Mouse (Mus musculus) adipocyte (in vitro differentiated cells): ENCODE results near the gene Smtnl1.

ENCODE experiments used
- DNase-seq: peaks from one replicate; pipeline ENCODE4 v3.0.0-alpha.2; 2016; ENCODE audit warnings: low spot score

The Smtnl1 gene

DNA sequence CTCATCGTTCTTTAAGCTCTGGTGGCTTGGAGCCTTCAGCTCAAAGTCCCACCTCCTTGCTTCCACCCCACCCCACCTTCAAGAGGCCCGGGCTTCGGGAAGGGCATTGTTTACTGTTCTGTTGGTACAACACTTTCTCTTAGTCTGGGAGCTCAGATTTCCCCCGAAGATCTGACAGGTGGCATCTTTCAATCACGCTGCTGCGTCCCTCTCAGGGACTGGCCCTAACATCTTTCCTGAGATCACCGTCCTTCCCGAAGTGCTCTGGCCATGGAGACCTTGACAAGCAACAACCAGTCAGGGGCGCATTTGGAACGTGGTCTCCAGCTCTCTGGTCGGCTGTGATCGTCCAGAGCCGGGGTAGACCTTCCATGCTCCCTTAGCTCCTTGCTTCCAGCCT is at the start of gene Smtnl1:
TSS of gene Smtnl1 (minus strand) at position 101 of the 400 bp plus-strand sequence.
- no peak for DNase-seq

DNA sequence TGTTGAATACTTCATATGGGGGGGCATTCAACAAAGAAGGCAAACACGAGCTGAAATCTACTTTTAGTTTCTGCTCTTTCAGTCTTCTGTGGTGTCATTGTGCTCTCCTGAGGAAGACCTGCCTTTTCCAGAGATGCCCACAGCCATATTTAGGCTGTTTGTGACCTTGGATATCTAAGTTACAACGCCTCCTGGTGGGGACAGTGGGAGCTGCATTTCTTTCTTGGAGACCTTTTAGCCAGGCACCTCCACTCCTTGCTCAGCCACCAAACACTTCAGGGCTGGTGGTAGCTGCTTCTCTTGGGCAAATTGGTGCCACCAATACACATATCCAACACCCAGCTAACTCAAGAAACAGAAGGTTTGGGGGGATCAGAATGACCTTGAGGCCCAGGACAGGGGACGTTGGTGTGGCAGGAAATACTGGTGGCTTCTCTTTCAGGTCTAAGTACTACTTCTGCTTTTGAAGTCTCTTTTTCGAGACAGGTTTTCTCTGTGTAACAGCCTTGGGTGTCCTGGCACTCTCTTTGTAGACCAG is 48.2 kb upstream of the Smtnl1 start:
- DNase-seq, result peak; percentile 45

DNA sequence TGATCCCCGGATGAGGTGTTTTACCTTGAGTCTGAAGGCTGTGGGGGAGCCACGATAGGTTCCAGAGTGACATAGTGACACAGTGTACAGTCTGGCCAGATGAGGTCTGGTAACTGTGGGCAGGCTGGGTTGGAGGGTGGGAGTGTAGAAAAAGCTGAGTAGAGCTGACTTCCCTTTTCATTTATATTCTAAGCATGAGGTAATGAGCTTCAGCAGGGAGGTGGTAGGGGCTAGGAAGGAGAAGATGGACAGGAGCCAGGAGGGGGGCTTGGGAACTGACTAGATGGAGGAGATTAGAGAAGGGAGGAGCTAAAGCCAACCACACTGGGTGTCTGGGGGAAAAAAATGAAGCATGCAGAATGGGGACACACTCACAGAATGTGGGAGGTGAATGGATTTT is 46.5 kb upstream of the Smtnl1 start:
- no peak for DNase-seq

DNA sequence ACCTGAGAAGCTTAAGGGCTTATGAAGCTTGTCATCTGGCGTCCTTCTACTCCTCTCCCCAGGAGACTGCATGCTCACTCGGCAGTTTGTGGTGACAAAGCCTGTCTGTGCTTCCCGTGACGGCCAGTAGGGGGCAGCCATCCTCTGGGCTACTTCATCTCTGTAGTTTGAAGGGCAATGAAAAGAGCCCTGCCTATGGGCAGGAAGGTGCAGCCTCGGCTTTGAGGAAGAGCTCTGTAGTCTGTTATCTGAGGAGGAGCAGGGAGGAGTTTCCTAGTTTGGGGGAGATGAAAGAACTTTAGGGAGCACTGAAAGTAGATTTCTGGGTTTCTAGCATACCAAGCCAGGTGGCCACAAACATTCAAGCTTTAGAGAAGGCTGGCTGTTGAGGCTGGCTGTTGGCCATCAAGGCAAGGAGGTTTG is 46.1 kb upstream of the Smtnl1 start:
- DNase-seq, result peak; percentile 70

DNA sequence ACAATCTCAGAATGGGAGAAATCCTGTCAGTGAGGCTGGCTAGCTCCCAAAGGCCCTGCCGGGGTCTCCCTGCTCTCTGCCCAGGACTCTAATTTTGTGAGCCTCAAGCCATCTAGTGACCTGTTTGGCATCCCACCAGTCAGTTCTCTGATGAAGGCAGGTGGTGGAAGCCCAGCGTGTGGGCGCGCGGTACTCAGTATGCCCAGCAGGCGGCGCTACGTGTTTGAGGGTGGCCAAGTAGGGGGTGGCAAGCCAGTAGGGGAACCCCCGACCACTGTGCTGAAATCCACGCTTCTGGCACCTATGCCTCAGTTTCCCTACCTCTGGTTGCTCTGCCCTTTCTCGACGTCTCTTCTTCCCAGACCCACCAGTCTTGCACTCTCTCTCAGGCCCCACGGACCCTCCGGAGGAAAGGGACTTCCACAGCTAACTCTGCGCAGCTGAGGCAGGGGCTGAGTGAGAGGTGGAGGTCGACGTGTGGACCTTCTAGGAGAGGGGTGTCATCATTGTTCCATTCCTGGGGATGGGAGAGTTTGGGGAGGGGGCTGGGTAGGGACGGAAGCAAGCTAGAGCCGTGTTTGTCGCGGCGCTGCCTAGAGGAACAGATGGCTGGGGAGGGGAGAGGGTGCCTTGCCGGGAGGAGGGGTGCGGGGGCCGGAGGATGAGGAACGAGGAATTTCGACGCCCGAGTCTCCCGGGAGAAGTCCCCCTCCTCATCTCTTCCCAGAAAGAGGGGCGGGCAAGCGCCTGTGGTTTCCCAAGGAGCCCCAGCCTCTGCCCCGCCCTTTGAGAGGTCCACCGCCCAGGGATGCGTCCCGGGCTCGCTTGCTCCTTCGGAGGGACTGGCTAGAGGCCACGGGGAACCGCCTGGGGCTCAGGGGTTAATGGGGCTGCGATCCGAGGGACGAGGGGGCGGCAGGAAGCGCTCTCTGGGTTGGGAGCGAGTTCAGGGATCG is 43.4 kb upstream of the Smtnl1 start:
- DNase-seq, result no peak

DNA sequence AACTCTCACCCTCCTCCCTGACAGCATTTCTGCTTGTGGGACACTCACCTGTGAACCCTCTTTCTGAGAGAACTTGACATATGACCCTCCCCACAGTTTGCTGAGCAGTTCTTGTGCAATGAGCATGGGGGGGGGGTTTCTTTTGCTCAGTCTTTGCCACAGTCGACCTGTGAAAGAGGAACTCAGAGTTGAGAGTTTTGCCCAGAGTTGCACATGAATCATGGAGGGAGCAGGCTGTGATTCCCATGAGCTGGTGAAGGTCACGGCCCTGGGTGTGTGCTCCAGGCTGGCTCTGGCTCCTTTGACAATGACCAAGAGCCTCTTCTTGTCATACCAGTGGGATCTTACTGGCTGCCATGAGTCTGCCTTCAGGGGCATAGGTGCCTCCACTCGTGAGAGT is 39.8 kb upstream of the Smtnl1 start:
- DNase-seq, result no peak

DNA sequence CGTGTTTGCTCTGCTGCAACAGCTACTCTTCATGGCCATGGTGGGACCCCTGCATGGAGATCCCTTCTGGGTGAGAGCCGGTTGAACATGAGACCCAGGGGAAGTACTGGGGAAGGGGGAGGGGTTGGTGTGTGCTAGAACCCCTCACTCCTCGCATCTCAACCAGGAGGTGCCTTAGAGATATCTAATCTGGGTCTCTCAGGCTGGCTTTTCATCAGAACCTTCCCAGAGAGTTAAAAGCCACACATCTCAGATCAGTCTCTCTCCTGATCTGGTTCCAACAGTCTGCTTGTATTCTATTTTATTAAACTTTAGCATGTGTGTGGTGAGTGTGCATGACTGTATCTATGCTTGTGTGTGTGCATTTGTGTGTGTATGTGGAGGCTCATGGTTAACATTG is 39.0 kb upstream of the Smtnl1 start:
- no peak for DNase-seq

DNA sequence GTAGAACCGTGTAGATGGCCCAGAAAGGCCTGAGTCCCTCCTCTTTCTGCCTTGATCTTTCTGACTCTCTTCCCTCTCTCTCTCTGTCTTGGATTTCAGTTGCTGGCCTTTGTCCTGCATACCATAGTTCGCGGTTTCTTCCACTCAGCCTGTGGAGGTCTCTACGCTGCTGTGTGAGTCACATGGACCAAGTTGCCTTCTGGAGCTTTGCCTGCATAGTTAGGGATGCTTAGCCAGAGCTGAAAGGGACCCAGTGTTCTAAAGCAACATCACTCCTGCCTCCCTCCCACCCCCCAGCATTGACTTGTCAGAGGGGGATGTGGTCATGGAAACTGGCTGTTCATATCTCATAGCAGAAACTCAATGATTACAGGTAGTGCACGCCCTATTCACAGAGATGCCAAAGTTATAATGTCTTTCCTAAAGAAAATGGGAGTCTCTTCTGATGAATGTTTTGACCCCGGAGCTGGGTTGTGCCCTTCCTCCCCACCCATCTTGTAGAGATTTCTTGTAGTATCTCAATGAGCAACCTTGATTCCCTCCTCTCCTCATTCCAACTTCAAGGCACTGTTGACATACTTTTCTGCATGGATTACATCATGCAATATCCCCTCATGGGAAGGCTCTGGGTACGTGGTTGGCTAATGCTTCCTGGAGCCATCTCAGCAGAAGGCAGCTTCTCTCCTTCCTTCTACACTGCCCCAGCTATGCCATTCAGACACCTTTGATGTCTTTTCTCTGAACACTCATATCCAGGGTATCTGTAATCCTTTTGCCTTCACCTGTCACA is 37.7 kb upstream of the Smtnl1 start:
- peak; percentile 70 for DNase-seq

DNA sequence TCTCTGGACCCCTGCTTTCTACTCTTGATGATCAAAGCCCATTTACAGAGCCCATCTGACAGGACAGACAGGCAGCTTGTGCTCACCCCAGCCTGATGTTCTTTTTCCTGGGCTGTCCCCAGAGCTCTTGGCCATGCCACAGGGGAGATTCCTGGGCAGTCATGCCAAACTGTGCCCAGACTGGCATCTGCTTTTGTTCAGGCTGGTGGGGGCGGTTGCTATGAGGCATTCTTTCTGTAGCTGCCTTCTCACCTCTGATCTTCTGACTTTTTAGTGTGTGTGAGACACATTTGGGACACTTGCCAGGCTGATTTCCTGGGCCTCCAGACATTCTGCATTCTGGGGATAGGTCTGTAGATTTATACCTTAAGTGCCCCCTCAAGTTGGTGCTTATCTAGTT is 36.1 kb upstream of the Smtnl1 start:
- DNase-seq, result peak; percentile 37

DNA sequence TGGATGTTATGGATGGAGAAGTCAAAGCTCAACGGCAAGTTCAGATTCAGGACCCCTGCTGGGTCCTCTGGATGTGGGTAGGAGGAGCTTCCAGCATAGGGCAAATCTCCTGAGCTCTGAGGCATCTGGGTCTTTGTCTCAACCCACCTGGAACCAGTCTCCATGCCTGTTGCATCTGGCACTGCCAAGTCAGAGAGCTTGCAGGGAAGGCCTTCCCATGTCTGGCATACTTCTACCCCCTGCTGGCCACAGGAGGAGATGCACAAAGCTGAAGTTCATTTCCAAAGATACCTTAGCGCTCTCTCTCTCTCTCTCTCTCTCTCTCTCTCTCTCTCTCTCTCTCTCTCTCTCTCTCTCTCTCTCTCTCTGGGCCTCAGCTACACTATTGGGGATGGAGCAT is 33.3 kb upstream of the Smtnl1 start:
- peak; percentile 82 for DNase-seq

DNA sequence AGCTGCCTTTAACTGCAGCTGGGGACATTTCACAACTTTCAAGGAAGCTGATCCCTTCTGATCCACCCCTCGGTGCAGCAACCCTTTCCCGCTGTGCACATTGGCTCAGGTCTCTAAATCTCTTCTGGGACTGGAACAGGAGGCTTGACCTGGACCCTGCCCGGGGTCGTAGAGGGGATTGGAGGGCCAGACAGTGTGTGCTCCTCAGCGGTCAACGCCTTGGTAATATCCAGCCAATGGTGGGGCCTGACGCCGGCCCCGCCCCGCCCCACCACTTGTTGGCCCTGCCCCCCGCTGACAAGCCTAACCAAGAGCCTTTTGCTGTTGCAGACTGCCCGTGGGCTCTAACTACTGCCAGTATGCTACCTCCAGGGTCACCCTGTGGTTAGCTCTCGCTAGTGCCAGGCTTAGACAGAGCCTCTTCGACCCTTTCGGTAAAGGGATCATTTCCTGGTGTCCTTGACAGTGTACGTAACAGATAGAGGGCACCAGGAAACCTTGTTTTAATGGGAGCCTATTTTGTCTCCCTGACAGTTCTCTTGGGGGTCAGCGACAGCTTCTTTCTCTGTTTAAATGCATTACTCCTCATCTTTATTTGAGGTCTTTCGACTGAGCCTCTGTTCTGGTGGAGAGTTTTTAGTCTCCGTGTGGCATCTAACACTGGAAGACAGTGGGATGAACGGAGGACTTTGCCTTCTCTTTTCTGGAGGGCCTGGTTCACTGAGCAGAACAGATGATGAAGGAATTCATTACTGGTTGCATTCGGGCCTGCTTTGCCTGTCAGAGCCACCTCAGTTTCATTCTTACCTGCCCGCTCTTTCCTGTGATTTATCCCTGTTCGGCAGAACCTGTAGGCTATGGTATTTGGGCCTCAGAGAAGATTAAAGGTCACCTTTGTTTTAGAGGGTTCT is 28.9 kb upstream of the Smtnl1 start:
- no peak for DNase-seq

DNA sequence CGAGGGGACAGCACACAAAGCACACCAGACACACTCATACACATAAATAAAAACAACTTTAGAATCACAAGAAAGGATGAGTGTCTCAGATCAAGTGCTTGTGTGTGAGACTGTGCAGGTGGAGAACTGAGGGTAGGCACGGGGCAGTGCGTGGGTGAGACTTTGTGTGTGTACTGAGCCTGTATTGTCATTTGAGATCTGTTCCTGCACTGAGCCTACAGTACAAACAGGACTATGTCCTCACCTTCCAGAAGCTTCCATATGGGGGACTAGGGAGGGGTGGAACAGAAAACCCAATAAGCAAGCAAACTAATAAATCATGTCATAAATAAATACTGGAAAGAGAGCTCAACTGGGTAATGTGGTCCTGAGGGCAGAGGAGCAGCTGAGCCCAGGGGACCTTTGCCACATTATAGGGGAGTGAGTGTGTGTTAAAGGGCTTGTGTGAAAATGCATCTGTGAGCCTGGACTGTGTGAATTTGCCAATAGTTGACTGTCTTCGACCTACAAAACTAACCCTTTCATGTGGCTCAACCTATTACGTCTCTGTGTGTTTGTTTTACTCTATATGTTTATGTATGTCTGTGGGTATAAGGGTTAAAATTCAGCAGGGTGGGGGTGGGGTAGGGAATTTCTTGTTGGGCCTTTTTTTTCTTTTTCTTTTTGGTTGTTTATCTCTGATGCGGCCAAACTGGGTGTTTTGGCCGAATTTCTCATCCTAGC is 28.1 kb upstream of the Smtnl1 start:
- peak; percentile 96 for DNase-seq

DNA sequence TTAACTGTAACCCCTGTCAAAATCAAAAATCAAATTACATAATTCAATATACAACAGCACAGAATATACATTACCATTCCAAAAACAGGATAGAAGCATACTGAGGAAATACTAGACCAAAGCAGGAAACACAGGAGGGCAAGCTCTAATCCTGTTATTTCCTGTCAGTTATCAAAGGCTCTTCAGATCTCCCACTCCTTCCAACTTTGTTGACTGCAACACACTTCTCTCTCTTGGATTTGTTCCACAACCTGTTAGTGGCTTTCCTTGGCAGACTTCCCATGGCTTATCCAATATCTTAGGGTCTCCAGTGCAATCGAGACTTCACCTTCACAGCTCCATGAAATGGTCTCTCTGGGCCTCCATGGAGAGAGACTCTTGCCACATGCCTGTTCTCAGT is 22.8 kb upstream of the Smtnl1 start:
- DNase-seq, result no peak

DNA sequence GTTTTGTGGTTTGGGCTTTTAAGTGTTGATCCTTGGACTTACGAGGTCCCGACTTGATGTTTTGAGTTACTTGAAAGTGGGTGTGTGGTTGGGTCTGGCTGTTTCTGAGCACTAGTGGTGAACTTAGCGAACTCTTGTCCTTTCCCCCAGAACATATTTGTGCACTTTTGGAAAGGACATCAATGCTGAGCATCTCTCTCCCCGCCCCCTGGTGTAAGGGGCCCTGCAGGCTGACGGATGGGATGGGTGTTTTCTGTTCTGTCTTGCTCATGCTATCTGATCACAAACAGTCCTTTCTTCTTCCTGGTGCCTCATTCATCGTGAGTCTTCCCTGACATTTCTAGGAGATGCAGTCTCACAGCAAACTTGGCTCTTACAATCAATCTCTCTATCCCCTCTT is 21.2 kb upstream of the Smtnl1 start:
- DNase-seq, result no peak

DNA sequence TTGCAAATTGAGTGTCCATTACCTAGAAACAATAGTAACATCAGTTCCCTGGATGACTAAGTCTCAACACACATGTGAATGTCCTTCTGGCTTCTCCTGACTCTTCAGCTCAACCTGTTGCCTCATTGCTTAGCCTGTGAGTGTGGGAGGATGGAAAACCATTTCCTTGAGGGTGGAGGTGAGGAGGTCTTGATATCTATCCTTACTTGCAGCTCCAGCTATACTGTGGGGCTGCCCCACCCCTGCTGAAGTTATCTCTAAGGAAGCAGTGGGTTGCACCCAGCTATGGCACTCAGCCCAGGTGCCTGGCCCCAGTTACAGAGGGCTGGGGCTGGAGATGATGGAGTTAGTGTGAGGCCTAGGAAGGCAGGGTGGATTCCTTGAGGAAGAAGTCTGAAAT is 19.5 kb upstream of the Smtnl1 start:
- DNase-seq, result no peak

DNA sequence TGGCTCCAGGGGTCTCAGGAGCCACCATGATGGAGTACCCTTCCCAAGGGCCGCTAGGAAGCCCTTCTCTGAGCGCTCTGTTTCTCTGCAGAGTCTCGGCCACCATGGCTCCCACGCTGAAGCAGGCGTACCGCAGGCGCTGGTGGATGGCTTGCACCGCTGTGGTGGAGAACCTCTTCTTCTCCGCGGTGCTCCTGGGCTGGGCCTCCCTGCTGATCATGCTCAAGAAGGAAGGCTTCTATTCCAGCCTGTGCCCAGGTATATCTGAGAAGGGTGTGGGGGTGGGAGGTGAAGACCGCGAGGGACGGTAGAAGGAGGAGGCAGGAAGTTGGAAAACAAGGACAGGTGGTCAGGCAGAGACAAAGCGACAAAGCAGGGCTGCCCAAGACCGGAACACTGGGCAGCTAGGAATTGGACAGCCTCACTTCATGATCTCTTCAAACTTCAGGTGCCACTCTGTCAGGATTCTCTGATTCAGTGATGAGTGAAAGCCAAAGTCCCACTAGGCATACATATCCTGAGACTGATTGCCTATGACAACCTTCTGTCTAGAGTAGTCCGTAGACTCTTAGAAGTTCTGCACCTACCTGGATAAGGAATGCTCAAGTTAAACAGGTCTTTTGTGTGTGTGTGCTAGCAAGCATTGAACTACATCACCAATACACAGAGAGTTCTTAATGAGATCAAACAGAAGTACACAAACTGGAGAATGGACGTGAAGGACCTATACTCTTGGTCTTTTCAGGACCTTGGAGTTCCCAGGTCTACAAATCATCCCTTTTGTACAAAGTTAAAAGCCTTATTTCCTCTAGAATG is 18.5 kb upstream of the Smtnl1 start:
- DNase-seq, result no peak

DNA sequence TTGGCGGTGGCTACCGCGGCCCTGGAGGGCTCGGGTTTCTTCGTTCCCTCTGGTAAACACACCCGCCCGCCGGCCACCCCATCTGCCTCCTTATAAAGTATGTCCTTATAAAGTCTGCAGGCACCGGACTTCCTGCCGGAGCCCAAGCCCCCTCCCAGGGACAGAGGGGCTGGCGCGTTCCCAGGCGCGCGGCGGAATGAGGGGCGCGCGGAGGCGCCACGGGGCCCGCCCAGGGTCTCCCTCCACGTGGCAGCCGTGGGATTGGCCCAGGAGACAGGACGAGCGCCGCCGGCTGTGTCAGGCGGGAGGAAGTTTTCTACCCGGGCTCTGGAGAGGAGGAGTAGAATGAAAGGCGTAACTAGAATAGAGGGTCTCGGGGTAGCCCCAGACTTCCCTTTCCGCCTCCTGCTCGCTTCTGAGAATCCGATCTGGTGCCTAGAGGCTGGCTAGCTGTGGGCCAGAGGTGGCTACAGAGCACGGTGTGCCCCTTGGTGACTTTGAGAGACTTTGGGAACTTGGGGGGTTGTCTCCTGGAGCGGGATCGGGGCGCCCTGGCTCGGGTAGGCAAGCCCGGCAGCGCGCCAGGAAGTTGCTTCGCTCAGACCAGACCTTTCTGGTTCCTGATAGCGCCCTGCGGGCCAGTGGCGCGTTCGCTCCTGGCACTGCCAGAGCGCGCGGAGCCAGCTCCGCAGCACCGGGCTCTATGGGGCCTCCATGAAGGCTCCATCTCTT is 17.7 kb upstream of the Smtnl1 start:
- DNase-seq, result no peak

DNA sequence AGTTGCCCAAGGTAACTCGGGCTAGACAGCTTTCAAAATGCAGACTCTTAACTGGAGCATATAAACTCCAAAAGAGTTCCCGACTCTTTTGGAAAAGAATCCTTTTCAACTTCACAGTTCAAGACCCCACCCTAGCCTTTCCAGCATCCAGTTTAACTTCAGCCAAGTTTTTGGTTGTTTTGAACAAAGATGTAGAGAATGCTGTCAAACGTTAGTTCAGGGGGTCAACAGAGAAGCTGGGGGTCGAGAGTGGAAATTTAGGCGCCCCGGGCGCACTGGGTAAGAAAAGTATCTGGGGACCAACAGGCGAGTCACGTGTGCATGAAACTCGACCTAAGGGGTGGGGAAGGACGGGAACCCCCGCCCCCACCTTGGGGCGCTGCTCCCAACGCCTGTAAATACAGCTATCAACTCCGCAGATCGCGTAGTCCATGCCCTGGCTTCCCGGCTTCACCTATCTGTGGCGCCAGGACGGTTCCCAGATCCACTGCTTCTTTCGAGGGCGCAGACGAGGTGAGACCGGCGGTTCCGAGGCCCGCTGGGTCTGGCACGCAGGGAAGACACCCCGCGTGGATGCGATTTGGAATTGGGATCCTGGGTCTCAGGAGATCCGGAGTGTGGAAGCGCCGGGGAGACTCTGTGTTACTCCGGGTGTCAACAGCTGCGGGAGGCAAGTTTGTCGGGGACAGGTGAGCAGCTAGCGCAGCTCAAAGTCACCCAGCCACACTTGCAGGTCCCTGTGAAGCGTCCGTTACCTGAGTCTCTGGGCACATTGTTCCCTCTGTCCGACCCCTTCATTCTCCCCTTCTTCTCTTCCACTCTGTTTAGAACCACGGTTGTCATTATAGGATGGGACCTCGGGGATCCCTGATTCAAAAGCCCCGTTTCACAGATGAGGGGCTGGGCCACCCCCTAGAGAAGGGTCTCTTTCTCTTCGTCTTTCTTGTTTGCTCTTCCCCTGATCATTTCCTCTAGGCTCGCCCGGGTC is 16.8 kb upstream of the Smtnl1 start:
- no peak for DNase-seq
